ENCODE assay signal across 13 mouse cellular contexts in the genomic region with DNA sequence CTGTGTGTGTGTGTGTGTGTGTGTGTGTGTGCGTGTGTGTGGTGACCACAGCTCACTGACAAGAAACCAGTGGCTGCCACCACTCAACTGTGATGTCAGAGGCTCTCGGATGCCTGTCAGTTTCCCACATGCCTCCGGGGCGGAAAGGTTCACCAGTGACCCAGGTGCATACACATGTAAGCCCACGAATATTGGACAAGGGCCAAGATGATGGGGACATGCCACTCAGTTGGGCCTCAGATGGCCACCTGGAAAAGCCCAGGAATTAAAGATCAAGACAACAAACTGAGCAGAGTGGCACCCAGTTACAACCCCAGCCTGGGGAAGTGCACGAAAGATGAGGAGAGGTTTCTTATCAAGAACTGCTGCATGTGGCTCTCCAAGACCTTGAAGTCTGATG. TPM values are rescaled to one million over a fixed set of nuclear protein-coding genes. Genes with fewer than 3 reads are reported as not detected.
DNase-seq lines count a peak whose midpoint lies in the region; ATAC-seq and TF ChIP-seq lines count a peak whose summit lies in the region.
"Had no signal": no experiment of that assay in that cellular context is flagged by ENCODE, and none has a peak within 500 bp of the region (broad histone marks: within the 10 kb centered on the region; RNA-seq: fewer than 3 reads in every experiment).

No protein-coding gene starts in this region.

- intact Hi-C loops in left cerebral cortex, adult 2 months (cut with DNase I) = no loop called here

- H3K4me2 ChIP-seq in heart, embryonic 15.5 days = peak overlapping the region; percentile 33
- no peak overlapping the region for H3K4me2 ChIP-seq in lung, postnatal 0 days (replicated peaks; ENCODE audit: low read depth, low read length)
- H3K4me2 ChIP-seq: hindbrain, embryonic 14.5 days; lung, embryonic 15.5 days had no signal

- H3K4me1 ChIP-seq in heart, embryonic 15.5 days (replicated peaks) = peaks cover 94% of the 10 kb centered on the region
- peaks cover 18% of the 10 kb centered on the region; the same call in 1 of the 2 replicates for H3K4me1 ChIP-seq in lung, postnatal 0 days (ENCODE audit: insufficient read depth, low read depth, low read length)

- no peak overlapping the region for H3K4me3 ChIP-seq in left cerebral cortex, adult 2 months
- no peak overlapping the region for H3K4me3 ChIP-seq in heart, embryonic 15.5 days
- no peak overlapping the region for H3K4me3 ChIP-seq in lung, postnatal 0 days (ENCODE audit: low read depth, low read length)
- H3K4me3 ChIP-seq: lung, embryonic 15.5 days had no signal

- H3K27ac ChIP-seq in left cerebral cortex, adult 2 months = 0 out of 2 replicates have a peak overlapping the region, but pooled peaks have one; percentile 16
- H3K27ac ChIP-seq in heart, embryonic 15.5 days = peak overlapping the region; percentile 73
- H3K27ac ChIP-seq in lung, postnatal 0 days (ENCODE audit: low read length) = no peak overlapping the region
- H3K27ac ChIP-seq: hindbrain, embryonic 14.5 days; lung, embryonic 15.5 days had no signal

- peak; percentile 56 for DNase-seq in adrenal gland, adult 2 months
- no peak for DNase-seq in adrenal gland, postnatal 25 days
- DNase-seq in left cerebral cortex, adult 2 months (ENCODE audit: extremely low spot score in 1 of 2, low spot score in 2 of 2) = no peak
- DNase-seq in left cerebral cortex, adult 9 months (ENCODE audit: low spot score in 2 of 2) = no peak
- DNase-seq in thymus, postnatal 0 days (ENCODE audit: low spot score) = peak; percentile 46
- DNase-seq in lung, postnatal 25 days (ENCODE audit: low spot score) = no peak
- no peak for DNase-seq in lung, postnatal 0 days (ENCODE audit: low spot score)
- DNase-seq: adrenal gland, adult 8-10 months; gastrocnemius, postnatal 36 days had no signal

- TF ChIP-seq CTCF in left cerebral cortex, adult 2 months (IDR thresholded peaks at IDR 0.05) = no peak
- TF ChIP-seq CTCF in lung, postnatal 0 days (IDR thresholded peaks at IDR 0.05) = no peak

- H3K27me3 ChIP-seq in heart, embryonic 15.5 days = 0 out of 2 replicates have a peak, but pooled peaks cover 3% of the 10 kb centered on the region
- H3K27me3 ChIP-seq in lung, postnatal 0 days (replicated peaks; ENCODE audit: insufficient read depth, low read length) = no peaks in the 10 kb centered on the region
- H3K27me3 ChIP-seq: lung, embryonic 15.5 days had no signal

- TF ChIP-seq EP300 in lung, postnatal 0 days (IDR thresholded peaks at IDR 0.05) = no peak

- H3K9me3 ChIP-seq in heart, embryonic 15.5 days (replicated peaks) = no peaks in the 10 kb centered on the region
- no peaks in the 10 kb centered on the region for H3K9me3 ChIP-seq in lung, postnatal 0 days (ENCODE audit: low read length)
- H3K9me3 ChIP-seq: lung, embryonic 15.5 days had no signal

- no peak for ATAC-seq in heart, embryonic 15.5 days (replicated peaks; ENCODE audit: insufficient number of reproducible peaks, insufficient read depth, low FRiP score, low read depth)
- ATAC-seq in lung, postnatal 0 days = no peak
- ATAC-seq: forebrain, embryonic 16.5 days had no signal

- no peaks in the 10 kb centered on the region for H3K36me3 ChIP-seq in heart, embryonic 15.5 days
- H3K36me3 ChIP-seq in lung, postnatal 0 days (ENCODE audit: insufficient read depth, low read length) = no peaks in the 10 kb centered on the region
- H3K36me3 ChIP-seq: lung, embryonic 15.5 days had no signal

- no peak overlapping the region for H3K9ac ChIP-seq in heart, embryonic 15.5 days
- H3K9ac ChIP-seq in lung, postnatal 0 days (replicated peaks; ENCODE audit: low read depth) = no peak overlapping the region
- H3K9ac ChIP-seq: hindbrain, embryonic 14.5 days; lung, embryonic 15.5 days had no signal

- 30% methylated on average over 6 of the region's 6 CpGs for WGBS in heart, embryonic 15.5 days
- 61% methylated on average over 6 of the region's 6 CpGs for WGBS in lung, postnatal 0 days

RNA-seq across cellular contexts. Expression of a gene that starts 13.4 kb away (rescaled TPM):
- total RNA-seq in adrenal gland, adult 2 months (2021) = 10 to 100 TPM; 34.5 to 41.1 TPM
- polyA plus RNA-seq in adrenal gland, adult 2 months (2012; rRNA removed) = 33.7 and 39.6 TPM in 2 replicates
- total RNA-seq in adrenal gland, postnatal 25 days (2021) = 26.4 and 29.6 TPM in 2 replicates
- total RNA-seq in left cerebral cortex, adult 2 months (2021) = 10 to 100 TPM; 57.9 to 59.0 TPM
- polyA plus RNA-seq in heart, embryonic 15.5 days (2015; fragmentation: Nextera tagmentation; extraction: Ambion mirVana) = 13.2 and 17.9 TPM in 2 replicates
- polyA plus RNA-seq in thymus, postnatal 0 days (2015; fragmentation: Nextera tagmentation; extraction: Ambion mirVana) = 54.4 and 64.4 TPM in 2 replicates
- 16.9 and 20.0 TPM in 2 replicates for polyA plus RNA-seq in lung, postnatal 0 days (2015; fragmentation: Nextera tagmentation; extraction: Ambion mirVana)

RNA-seq across cellular contexts. Expression of a gene that starts 41.7 kb away (rescaled TPM):
- total RNA-seq in adrenal gland, adult 2 months (2021) = 10 to 100 TPM; 34.5 to 37.7 TPM
- 38.7 and 44.4 TPM in 2 replicates for polyA plus RNA-seq in adrenal gland, adult 2 months (2012; rRNA removed)
- total RNA-seq in adrenal gland, postnatal 25 days (2021) = 24.7 and 33.8 TPM in 2 replicates
- 10 to 100 TPM; 32.8 to 34.3 TPM for total RNA-seq in left cerebral cortex, adult 2 months (2021)
- 9.2 and 12.5 TPM in 2 replicates for polyA plus RNA-seq in heart, embryonic 15.5 days (2015; fragmentation: Nextera tagmentation; extraction: Ambion mirVana)
- polyA plus RNA-seq in thymus, postnatal 0 days (2015; fragmentation: Nextera tagmentation; extraction: Ambion mirVana) = 19.8 and 21.0 TPM in 2 replicates
- polyA plus RNA-seq in lung, postnatal 0 days (2015; fragmentation: Nextera tagmentation; extraction: Ambion mirVana) = 11.8 and 13.1 TPM in 2 replicates

Comparison
In these comparisons a context has a peak if more than half of its experiments do, and no peak if none do; other contexts are left out.
1. DNase-seq: peak in adrenal gland, adult 2 months (single experiment) and thymus, postnatal 0 days (single experiment); none in adrenal gland, postnatal 25 days (single experiment), left cerebral cortex, adult 2 months (0 of 2), left cerebral cortex, adult 9 months (0 of 2), lung, postnatal 25 days (single experiment) and lung, postnatal 0 days (single experiment).